Mouse (Mus musculus) liver, postnatal 0 days (tissue): ENCODE data around the gene Mrps18a.

Source experiments
- CTCF ChIP-seq: sonication (generic); IDR thresholded peaks from 2 replicates; pipeline ENCODE4 v1.5.1; 2016; ENCODE audit warnings: antibody characterized with exemption, low read depth
- EP300 ChIP-seq: IDR thresholded peaks from 2 replicates; pipeline ENCODE4 v1.6.1; 2016; ENCODE audit warnings: antibody characterized with exemption, low read depth, mild to moderate bottlenecking

DNA sequence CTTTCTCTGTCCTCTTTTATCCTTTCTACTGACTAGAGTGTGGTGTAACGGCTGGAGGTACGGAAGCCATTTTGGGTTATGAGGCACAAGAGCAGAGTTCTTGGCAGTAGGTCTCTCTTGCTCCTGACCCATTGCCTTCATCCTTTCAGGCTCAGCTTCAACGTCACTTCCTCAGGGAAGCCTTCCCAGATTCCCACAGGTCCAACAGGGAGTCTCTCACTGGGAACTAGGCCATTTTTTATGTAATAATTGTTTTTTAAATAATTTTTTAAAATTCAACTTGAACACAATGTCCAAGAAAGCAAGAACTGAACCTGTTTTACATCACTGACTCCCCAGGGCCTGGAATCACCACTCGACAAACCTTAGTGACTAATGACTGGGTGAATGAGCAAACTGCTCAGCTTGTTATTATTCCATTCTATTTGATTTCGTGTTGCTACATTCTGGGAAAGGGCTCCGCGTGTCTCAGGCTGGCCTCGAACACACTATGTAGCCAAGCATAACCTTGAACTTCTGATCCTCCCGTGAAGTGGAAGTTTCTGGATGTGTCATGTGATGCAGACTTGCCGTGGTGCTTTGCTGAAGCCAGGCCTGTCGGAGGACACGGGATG, 32.8 kb upstream of the Mrps18a start:
- TF ChIP-seq EP300 (no peak), CTCF (no peak)
